Mouse (Mus musculus) v-Abl transformed pro-B cells (cell line): ENCODE data around the gene Adap1.

Source experiments
- in situ Hi-C, 2 experiments: fragments of 400-800 bp; cut with MboI; formaldehyde crosslinking; loops; one replicate each; pipeline ENCODE4 v1.15.1; 2025; ENCODE audit not compliant: unreplicated experiment in 2 of 2

Adap1 gene

DNA sequence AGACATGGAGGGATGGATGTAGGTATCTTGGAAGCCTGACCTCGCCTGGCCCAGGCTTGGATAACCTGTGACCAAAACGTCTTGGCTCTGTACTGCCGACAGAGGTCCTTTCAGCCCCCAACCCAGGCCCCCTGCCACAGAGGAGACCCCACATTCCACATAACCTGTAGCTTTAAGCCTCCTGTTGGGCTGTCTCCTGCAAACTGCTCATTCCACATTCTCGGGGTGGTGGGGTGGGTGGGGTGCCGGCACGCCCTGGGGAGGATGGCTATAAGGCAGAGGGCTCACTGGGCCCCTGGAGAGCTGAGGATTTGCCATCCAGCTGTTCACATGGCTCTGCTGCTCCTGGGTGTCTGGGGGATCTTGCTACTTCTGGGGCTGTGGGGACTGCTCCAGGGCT is 26.9 kb upstream of the Adap1 start, which contains the start of gene Cyp2w1:
Gene Cyp2w1, plus strand, starts transcription at position 301 of the 400 bp plus-strand sequence.
- in situ Hi-C loops: loop anchor here in 1 of 2 experiments (10.0 kb wide), 1 partner anchor 278 kb away; no protein-coding TSS in a partner anchor

DNA sequence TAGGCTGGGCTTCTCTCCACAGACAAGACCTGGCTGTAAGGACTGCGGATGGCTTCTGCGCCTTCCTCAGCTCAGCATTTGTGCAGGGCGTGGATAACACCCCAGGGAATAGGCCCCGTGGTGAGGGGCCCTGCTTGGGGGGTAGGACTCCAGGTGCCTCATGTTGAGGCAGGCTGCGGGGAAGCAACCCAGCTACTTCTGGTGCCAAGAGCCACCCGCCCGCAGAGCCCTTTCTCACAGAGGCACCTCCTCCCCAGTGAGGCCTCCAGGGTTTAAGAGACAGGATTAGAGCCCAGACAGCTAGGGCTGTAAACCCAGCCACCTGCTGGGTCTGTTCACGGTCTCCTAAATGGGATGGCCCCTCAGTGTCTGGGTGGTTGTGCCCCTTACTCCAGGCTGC is 26.2 kb upstream of the Adap1 start:
- in situ Hi-C loops: loop anchor here in 1 of 2 experiments (10.0 kb wide), 1 partner anchor 277 kb away; no protein-coding TSS in a partner anchor

DNA sequence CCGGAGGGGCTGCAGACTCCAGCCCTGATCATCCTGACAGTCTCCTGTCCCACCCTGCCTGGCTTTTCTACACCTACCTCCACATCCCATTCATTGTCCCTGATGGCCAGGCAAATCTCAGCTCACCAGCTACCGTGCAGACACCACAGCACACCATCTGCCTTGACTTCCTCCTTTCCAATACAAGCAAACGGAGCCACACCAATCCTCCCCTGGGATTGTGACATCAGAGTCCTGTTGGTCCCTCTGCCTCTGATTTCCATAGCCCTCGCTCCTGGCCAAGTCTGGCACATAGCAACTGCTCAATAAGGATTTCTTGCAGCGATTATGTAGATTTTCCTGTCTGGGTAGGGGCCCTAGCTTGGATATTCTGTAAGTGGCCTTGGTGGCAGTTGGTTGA is 25.7 kb upstream of the Adap1 start, which contains the start of gene Cox19:
Gene Cox19, minus strand, starts transcription at position 285 of the 400 bp plus-strand sequence.
- in situ Hi-C loops: loop anchor here in 1 of 2 experiments (10.0 kb wide), 1 partner anchor 276 kb away; no protein-coding TSS in a partner anchor

DNA sequence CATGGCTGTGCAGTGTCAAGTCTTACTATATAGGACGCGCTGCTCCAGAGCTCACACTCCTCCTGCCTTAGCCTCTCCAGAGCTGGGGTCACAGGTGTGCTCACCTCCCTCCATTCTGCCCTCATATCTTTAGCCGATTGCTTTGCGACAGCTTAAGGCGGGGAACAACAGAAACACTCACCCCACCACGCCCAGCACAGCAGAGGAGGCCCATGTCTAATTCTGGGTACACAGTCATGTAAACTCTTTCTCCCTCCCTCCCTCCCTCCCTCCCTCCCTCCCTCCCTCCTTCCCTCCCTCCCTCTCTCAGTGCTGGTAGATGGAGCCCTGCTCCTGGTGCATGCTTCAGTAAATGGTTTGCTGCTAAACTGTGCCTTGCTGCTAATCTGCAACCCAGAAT is 24.3 kb upstream of the Adap1 start:
- in situ Hi-C loops: loop anchor here in 1 of 2 experiments (10.0 kb wide), 1 partner anchor 275 kb away; no protein-coding TSS in a partner anchor

DNA sequence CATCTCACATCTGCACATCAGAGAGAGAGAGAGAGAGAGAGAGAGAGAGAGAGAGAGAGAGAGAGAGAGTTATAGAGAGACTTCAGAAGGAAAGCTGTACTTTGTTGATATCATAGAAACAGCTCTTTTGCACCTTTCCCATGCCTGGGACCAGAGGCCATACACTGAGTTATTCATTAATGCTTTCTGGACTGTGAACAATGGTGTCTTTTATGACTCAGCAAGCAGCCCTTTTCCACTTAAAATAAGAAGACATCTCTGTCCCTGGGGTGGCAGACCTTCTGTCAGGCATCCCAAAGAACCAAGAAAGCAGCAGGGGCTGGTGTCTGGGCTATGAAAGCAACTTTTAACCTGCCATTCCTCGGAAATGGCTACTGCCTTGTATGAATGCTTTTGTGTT is 21.8 kb upstream of the Adap1 start:
- in situ Hi-C loops: no loop called here

DNA sequence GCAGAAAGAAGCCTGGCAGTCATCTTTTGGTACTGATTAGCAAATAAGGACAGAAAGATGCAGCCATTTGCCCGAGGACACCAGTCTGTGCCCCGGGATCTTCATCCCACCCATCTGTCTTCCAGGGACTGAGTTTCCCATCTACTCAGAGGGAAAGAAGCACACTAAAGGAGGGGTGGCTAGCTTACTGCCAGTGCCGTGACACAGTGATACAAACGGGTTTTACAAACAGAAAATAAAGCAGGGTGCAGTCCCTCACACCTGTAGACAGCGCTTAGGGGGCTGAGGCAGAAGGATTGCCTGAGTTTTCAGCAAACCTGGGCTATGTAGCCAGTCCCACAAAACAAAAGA is 19.9 kb upstream of the Adap1 start:
- in situ Hi-C loops: no loop called here

DNA sequence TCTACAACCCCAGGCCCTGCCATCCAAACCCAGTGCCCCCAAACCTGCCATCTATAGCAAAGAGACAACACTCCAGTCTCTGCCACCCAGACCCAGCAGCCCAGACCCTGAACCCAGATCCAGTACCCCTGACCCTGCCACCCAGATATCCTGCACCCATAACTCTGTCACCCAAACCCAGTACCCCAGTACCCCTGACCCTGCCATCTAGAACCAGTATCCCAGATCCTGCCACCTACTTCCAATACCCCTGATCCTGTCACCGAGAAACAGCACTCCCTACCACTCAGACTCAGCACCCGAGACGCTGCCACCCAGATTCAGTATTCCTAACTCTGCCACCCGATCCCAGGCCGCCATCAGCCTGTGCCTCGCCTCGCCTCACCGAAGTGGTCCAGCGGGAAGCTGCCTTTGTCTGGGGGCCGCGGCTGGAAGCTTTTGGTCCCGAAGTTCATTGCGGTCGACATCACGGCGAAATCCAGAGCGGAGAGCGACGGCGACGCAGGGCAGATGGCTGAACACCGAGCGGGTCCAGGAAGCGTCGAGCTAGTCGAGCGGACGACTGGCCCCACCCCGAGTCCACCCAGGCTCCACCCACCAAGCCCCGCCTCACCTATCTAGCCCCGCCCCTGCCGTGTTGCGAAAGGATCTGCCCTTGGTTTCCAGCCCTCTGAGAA is 19.4 kb upstream of the Adap1 start:
- in situ Hi-C loops: no loop called here

DNA sequence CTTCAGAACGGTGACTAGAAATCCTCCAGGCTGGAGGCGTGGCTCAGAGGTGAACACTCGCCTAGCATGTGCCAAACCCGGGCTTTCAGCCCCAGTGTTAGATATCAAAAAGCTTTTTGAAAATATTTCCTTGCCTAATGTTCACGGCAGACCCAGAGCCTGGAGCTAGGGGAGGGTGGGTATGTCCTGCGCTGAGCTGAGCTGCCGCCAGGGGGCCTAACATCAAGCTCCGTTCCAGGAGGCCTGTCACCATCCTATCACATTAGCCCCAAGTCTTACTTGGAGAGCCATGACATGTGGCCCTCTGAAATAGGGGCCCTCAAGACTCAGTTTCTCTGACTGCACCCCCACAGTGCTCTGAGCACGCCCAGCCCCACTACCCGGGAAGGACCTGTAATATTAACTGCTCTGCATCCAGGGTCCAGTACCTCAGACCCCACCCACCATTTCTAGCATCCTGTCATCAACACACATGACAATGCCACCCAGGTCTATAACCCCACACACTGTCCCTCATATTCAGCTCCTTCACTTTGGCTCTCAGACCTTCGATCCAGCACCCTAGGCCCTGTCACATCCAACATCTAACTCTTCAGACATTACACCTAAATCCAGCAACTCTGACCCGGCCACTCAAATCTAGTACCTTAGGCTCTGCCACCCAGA is 18.7 kb upstream of the Adap1 start:
- in situ Hi-C loops: no loop called here

DNA sequence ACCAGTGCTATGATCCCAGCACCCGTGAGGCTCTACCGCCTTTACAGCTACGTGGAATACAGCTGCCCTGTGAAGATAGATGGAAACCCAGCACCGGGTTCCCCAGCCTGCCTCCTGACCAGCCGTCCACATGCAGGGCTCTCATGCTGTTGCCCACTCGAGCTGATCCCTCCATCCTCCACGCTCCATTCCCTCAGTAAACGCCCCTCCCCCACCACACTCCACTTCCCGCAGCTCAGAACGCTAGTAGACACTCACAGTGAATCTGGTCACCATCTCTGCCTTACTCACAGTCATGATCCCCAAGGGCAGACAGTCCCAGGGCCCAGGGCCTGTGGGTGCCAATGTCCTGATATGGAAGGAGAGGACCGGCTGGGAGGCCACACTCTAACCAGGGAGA is 13.5 kb upstream of the Adap1 start:
- in situ Hi-C loops: loop anchor here in 1 of 2 experiments (10.0 kb wide), 1 partner anchor 416 kb away; no protein-coding TSS in a partner anchor

DNA sequence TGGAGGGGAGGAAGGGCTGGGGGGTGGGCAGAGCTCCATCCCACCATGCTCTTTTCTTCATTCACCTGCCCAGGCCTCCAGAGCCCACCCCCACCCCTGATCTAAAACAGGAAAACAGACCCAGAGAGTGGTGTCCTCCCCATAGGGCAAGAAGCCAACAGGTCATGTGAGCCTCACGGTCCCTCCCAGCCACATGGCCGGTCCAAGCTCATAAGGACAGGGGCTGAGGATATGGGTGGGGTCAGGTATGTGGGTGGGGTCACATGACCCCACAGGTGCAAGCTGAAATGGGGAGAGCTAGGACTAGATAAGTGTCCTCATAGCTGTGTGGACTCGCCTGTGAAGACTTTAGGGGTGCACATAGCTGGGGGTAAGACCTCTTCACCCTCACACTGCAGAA is 13.0 kb upstream of the Adap1 start:
- in situ Hi-C loops: loop anchor here in 1 of 2 experiments (10.0 kb wide), 1 partner anchor 416 kb away; no protein-coding TSS in a partner anchor

DNA sequence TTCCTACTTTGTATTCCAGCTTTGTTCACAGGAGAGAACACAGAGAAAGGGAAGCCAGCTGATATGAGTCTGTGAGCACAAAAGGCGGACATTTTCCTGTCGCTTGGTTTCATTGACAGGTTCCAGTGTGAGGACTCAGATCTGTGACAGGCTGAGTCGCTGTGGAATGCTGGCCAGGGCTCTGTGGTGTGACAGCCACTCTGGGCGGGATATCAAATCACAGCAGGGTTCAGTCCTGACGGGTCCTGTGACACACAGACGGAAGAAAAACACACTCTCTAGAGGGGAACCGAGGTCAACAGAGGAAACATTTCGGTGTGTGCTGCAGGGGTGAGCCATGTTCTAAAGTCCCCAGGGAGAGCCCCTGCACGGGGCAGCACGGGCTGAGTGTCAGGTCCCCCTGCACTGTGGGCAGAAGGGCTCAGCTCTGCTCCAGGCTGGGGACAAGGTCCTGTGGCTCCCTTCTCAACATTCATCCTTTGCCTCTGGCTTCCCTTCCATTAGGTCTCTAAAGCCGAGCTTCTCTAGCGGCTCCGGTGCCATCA is 12.5 kb upstream of the Adap1 start:
- in situ Hi-C loops: loop anchor here in 1 of 2 experiments (10.0 kb wide), 1 partner anchor 417 kb away; no protein-coding TSS in a partner anchor

DNA sequence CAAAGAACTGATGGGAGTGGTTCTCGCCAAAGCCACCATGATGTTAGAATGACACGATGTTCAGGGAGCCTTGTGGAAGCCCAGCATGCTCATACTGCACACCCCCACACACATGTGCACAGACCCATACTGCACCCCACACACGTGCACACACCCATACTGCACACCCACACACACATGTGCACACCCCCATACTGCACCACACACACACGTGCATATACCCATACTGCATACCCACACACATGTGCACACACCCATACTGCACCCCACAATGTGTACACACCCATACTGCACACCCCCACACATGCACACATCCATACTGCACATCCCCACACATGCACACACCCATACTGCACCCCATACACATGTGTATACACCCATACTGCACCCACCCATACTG is 10.2 kb upstream of the Adap1 start:
- in situ Hi-C loops: loop anchor here in 1 of 2 experiments (10.0 kb wide), 1 partner anchor 419 kb away; no protein-coding TSS in a partner anchor

DNA sequence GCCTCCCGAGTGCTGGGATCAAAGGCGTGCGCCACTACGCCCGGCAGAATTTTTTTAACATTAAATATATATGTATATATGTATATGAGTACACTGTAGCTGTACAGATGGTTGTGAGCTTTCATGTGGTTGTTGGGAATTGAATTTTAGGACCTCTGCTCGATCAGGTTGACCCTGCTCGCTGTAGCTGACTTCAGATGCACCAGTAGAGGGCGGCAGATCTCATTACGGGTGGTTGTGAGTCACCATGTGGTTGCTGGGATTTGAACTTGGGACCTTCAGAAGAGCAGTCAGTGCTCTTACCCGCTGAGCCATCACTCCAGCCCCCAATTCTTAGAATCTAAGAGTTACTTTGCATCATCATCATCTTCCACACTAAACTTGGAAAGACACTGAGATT is 9.0 kb upstream of the Adap1 start:
- in situ Hi-C loops: loop anchor here in 1 of 2 experiments (5.0 to 10.0 kb wide), 2 partner anchors 52 to 420 kb away; no protein-coding TSS in a partner anchor

DNA sequence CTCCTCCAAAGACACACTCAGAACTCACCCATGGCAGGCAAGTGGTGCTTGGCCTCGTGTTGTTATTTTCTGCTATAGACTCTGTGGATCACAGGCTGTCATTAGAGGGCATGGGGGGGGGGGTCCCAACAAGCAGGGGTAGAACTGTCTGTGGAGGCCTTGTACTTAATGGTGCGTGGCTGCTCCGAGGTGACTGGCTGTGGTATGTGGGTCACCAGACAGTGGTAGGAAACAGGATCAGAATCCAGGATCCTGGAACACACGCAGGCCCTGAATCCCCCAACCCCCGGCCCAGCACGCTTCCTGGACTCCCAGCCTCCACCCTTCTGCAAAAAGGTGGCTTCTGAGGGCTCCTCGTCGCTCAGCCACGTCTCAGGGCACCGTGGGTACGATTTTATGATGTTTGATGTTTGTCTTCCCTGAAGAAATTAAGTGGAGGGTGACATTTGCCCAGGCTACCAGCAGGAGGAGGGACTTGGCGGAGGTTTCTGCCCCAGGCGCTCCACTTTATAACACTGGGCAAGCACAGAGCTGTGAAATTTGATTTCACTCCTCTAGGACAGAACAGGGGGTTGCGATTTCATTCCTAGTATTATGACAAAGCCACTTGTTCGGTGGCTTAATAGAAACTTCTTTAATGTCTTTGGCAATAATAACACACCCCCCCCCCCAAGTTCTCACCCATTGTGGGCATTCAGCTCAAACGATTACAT is 8.0 kb upstream of the Adap1 start:
- in situ Hi-C loops: loop anchor here in 1 of 2 experiments (5.0 to 10.0 kb wide), 2 partner anchors 51 to 421 kb away; no protein-coding TSS in a partner anchor

DNA sequence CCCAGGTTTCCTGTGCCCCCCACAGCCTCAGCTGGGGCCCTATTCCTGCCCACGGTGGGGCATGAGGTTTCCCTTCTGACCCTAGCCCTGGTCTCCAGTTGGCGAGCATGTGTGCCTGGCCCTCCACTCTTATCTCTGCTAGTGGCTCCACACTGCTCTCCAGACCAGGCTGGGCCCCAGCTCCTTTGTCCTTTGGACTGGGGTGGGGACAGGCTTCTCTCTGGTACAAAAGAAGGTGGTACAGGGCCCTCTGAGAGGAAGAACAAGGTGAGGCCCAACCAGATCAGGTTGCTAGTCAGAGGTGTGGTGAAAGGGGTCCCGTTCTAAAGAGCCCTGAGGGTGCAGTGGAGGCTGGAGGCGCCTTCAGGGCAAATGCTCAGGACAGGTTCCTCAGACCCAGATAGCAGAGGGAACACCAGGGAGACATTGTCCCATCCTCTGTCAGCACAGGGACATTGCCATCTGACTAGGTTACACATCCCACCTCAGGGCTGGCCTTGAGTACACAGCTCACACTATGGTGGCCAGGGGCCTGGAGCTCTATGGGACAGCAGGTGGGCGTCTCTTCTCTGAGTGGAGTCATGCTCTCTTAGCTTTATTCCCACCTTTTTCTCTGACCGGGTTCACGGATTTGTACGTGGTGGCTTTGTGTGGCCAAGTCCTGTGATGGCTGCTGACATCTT is 7.3 kb upstream of the Adap1 start:
- in situ Hi-C loops: loop anchor here in 1 of 2 experiments (5.0 to 10.0 kb wide), 2 partner anchors 50 to 422 kb away; no protein-coding TSS in a partner anchor

DNA sequence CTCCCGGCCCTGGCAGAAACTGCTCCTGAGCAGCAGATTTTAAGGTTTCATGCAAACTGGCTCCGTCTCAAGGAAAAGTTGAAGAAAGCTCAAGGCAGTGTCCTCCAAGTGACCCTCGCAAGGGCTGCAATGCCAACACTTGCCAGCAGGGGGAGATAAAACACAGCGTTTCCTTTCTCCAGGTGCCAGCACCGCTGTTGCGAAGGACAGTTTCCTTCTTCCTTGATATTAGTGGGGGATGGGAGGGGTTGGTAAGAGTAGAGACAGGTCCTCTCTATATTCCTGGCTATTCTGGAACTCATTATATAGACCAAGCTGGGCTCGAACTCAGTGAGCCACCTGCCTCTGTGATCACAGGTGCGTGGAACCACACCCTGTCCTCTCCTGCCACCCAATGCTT is 6.3 kb upstream of the Adap1 start:
- in situ Hi-C loops: loop anchor here in 1 of 2 experiments (5.0 to 10.0 kb wide), 2 partner anchors 49 to 423 kb away; no protein-coding TSS in a partner anchor

DNA sequence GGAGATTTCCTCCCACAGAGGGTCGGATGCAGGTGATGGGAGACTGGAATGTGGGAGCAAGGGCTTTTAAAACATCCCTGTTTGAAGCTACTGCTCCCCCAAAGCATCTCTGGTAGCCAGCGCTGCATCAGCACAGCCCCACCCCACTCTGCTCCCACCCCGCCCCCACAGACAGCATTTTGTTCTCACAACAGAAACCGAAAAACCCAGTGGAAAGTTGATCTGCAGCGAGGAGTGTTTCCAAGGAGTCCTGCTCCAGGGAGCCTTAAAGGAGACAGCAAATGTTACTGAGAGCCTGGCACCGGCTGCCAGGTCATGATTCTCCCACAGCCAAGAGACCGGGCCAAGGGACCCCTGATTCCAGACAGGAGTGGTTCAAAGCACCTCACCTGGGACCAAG is 5.3 kb upstream of the Adap1 start:
- in situ Hi-C loops: loop anchor here in 1 of 2 experiments (5.0 to 10.0 kb wide), 2 partner anchors 48 to 424 kb away; no protein-coding TSS in a partner anchor

DNA sequence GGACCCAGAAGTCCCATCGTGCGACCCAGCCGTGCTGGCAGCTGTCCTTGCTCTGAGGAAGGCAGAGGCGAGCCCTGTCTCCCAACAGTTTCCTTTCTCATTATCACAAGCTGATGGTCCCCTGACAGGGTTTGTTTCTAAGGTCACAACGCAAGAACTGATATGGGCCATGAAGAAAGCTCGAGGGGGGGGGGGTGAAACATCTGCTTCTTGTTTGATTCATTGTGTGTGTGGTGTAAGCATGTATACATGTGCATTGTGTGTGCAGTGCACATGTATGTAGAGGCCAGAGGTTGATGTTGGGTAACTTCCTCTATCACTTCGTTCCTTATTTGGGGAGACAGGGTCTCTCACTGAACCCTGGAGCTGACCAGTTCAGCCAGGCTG is 2.2 kb upstream of the Adap1 start:
- in situ Hi-C loops: loop anchor here in 1 of 2 experiments (5.0 kb wide), 1 partner anchor 45 kb away; no protein-coding TSS in a partner anchor

DNA sequence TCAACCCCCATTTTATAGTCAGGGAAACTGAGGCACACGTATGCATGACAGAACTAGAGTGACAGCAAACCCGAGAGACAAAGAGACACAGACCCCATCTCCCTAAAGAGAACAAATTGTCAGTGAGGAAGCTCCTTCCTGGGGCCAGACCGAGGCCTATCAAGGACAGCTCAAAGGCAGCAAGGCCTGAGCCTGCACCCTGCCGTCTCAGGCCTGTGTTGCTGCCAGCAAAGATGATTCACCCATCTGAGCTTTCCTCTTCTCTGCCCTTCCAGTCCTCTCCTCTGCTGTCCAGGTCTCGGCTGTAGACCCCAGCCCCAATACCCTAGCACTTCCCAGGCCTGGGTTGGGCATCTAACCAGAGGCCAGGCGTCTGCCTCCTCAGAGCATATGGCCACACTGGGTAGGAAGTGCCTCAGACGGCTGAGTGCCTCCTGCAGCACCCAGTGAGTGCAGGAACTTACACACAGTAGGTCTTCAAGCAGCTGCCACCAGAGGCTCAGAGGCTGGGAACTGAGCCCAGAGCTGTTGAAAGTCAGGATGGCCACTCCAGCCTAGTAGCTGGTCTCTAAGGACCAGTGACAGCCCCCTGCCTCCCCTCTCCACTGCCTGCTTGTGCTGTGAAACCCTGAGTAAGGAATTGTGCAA is 1.7 kb upstream of the Adap1 start:
- in situ Hi-C loops: loop anchor here in 1 of 2 experiments (5.0 kb wide), 1 partner anchor 45 kb away; no protein-coding TSS in a partner anchor
